Mouse (Mus musculus): ENCODE measurements around the gene Slc16a13.
"Not testable (repeated sequence)": the region's sequence is repeated elsewhere in the genome, so short reads cannot be mapped to it uniquely, and the experiment has no call there.

The Slc16a13 gene

DNA sequence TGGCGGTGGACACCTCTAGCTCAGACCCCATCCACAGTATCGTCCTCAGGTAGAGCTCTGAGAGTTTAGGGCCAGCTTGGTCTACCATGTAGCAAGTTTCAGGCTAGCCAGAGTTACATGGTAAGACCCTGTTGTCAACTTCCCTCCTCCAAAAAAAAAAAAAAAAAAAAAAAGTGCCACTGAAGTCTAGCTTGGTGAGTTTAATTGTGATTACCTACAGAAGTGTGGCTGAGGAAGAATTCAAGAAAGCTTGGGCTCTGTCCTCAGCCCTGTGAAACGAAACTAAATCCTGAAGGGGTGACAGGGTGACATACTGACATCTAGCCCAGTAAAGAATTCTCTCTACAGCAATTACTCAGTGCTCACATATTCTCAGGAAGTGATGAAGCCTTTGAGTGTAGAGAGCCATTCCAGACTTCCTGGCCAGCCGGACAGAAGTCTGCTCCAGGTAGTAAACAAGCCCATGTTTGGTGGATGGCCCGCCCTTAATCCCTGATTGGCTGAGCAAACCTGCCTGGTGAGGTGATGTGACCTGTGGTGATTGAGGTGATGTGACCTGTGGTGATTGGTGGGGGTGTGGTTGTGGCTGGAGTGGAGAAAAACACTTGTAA lies 12.0 kb downstream of the Slc16a13 start:
- no peak for DNase-seq

DNA sequence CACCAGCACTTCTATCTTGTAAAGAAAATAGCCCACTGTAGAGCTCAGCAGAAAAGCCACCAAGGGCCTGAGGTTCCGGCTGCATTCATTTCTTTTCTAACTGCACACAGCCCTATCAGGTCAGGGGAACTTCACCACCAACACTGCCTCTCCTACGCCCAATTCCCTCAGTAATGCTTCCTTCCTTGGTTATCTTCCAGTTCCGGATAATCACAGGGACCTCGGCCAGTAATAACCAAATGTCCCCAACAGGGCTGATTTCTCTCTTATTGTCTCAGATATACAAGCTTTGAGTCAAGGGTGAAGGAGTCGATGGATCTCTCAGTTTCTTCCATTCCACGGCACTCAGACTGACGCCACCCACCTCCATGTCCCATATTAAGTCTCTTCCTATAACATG lies 13.6 kb downstream of the Slc16a13 start:
- DNase-seq: no peak

DNA sequence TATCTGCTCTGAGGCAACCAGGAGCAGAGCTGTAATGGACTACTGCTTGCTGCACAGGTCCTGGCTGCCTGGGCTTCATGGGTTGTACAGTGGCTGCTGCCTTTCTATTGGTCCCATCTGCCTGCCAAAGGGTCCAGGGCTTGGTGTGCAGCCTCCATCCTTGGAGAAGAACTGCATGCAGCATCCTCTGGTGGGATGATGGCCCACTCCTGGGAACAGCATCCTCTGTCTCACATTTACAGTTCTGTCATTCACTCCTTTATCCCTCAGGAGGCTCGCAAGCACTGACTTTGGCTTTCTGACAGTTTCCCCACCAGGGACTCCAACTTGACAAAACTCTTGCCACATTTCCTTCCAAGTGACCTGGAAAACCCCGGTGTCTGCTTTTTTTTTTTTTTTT lies 14.1 kb downstream of the Slc16a13 start:
- DNase-seq: no peak

DNA sequence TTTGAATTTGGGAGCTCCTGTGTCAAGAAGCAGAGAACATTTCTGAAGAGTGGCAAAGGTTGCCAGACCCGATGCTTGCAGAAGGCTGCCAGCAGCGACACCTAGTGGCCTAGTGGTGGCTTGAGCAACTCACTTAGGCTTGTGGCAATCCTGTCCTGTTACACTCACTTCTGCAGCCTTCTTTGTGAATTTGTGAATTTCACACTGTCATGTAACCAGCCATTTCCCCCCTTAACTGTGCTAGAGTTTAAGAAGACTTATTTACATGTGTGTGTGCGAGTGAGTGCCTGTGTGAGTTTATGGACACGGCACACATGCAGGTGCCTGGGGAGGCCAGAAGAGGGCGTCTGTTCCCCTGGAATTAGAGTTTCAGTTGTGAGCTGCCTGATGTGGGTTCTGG lies 19.2 kb downstream of the Slc16a13 start:
- DNase-seq: peak; percentile 41 to 49

DNA sequence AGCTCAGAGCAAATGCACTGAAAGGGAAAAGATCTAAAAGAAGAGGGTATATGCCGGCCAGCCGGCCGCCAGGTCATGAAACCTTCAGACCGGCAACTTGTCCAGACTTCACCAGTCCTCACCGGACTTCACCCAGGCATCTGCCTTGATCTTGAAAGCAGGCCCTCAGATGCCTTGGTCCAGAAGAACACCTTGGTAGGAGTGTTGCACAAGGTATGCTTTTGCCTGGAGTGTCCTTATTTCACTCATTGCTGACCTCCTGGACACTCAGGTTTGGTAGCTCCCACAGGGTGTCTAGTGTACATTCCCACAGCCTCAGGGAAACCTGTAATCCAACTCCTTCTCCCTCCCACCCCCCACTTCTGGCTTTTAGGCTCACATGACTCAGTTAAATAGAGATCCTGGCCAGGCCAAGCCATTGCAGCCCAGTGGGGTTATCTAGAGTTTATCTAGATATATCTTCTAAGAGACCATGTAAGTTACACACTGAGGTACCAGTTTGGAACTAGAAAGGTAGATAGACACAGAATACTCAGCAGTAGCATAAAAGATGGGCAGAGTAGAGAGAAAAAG lies 20.7 kb downstream of the Slc16a13 start:
- no peak for DNase-seq

DNA sequence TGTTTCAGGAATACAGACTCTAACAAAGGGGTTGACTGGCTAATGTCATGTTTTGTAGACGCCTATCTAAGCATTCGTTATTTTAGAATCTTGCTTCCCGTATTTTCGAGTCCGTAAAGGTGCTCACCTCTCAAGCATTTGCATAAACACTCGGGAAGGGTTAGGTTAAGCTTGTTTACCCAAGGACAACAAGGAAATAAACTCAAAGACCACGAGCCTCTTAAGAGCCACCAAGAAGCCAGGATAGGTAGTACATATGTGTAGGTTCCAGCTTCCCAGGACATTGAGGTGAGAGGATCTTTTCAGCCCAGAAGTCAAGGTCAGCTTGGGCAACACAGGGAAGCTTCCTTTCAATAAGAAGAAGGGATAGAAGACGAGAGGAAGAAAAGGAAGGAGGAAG lies 21.8 kb downstream of the Slc16a13 start:
- no peak for DNase-seq

DNA sequence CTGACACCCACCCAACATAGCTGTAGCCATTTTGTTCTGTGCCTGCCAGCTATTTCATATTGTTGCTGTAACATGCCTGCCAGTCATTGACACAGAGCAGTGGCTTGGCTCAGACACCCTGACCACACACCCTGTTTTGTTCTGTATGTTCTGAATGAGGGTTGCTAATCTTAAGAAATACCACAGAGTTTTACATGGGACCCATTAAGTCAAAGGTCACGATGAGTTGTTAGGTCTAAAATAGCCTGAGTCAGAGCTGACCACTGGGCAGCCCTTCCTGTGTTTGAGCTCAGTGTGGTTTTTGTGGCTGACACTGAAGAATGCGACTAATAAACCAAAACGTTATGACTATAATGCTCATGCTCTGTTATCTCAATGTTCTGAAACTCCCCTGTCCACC lies 22.5 kb downstream of the Slc16a13 start:
- no peak for DNase-seq

DNA sequence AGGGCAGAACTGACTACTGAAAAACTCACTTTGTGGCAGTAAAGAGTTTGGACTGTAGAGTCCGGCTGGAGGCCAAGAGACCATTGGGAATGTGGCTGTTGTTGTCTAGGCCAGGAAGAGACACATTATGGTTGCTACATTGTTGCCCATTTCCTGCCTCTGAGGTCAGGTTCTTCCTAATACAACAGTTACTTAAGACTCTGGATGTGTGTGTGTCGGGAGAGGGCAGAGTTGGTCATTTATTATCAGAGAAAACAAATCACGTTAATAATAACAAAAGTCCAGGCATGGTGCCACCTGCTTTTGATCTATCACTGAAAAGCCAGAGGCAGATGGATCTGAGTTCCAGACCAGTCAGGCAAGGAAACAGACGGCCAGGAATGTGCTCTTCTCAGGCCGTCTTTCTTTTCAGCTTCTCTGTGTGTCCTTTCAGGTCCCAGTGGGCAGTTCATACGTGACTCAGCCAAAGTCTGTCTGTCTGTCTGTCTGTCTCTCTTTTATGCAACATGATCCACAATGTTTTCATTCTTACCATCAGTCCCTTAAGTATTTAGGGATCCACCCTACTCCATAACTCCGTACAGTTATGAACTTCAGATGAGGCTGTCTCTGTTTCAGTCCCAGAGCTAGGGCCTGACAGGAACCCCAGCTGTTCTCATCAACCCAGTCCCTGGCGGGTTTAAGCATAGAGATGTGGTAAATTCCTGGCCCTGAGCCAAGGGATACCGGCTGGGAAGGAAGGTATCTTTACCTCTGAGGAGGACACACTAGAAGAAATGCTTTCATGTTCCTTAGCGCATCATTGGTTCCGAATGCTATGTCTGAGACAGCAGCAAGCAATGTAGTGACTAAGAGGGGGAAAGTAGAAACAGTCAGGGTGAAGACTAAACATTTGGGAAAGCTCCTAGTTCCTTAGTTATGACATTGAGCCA lies 27.2 kb downstream of the Slc16a13 start:
- DNase-seq: no peak

DNA sequence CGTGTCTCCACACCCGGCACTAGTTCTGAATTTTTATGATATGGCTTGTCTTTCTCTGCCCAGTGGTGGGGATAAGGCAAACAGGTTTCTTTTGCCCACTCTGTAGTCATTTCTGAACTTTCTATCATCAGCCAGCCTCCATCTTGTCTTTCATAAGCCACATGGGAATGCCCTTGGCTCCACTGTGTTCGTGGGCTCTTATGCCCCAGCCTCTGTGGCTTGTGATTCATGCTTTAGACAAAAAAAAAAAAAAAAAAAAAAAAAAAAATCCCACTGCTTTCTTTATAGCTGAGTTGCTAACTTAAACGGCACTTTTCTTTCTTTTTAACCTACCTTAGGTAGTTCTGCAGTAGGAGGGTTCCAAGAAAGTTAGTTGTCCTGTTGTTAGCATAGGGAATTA lies 28.7 kb downstream of the Slc16a13 start:
- no peak for DNase-seq

DNA sequence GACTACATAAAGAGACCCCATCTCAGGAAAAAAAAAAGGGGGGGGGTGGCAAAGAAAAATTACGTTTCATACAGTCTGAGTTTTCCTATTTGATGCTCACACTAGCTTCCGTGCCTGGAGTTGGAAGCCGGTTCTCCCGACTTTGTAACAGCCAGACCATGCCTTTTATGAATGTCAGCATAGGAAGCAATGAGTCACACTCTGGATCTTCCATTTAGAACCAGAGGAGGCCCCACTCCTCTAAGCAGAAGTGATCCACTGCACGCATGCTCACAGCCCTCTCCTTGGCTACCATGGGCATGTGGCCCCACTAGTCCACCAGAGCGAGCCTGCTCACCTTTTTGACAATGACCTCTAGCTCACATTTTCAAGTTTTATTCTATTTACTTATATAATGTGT lies 29.7 kb downstream of the Slc16a13 start:
- no peak for DNase-seq

DNA sequence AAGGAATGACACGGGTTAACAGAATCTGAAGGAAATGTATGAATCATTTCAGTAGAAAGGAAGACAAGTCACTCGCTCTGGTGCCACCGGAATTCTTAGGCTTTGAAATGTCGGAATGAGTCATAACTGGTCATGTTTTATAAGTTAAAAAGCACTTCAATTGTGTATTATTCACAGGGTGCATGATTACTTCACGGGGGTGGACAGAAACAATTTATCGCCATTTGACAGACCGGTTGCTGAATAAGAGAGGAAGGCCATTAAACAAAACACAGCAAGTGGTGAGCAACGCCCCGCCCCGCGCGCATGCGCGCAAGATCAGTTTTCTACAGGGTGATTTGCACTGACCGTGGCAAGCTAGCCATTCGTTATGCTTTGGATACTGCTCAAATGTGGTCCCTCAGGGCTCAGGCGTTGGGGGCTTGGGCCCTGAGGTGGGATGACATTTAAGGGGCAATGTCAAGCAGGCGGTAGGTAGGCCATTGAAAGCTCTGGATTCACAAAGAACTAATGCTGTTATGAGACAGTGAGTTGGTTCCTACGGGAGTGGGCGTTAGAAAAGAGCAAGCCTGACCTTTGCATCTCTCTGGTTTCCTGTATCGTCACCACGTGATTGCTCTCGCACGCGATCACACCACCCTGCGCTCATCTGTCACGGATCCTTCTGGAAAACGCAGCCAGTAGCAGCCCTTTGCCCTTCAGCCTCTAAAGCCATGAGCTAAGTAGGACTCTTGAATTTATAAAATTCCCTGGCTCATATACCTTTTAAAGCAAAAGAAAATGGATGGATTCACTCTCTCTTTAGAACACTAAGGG lies 31.3 kb downstream of the Slc16a13 start:
- DNase-seq: no peak

DNA sequence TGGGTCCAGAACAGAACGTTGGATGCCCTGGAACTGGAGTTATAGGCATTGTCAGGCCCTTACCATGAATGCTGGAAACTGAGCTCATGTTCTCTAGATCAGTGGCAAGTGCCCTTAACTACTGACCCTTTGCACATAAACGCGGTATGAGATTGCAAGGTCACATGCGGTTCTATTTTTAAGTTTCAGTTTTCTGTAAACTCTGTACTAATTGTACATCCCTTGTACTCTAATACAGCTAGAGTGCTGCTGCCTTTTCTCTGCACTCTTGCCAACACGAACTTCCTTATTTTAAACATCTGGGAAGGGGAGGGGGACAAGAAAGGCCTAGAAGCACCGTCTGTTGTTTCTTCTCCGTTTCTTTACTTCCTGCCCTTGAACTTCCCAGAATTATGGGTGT lies 35.7 kb downstream of the Slc16a13 start:
- no peak for DNase-seq

DNA sequence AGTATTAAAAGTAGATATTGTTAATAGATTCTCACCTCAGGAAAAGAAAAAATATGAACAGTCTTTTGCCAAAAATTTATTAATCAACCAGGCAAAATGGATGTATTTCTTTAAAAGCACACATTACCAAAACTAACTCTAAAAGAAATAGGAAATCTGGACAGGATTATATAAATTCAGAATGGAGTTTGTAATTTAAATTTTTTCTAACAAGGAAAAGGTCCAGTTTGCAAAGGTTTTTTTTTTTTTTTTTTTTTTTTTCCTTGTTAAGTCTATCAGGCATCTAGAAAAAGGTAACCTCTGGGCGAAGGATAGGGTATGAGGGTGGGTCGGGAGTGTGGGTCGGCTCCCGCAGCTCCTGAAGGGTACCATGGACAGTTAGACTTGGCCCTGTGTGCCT lies 40.4 kb downstream of the Slc16a13 start:
- DNase-seq: no peak

DNA sequence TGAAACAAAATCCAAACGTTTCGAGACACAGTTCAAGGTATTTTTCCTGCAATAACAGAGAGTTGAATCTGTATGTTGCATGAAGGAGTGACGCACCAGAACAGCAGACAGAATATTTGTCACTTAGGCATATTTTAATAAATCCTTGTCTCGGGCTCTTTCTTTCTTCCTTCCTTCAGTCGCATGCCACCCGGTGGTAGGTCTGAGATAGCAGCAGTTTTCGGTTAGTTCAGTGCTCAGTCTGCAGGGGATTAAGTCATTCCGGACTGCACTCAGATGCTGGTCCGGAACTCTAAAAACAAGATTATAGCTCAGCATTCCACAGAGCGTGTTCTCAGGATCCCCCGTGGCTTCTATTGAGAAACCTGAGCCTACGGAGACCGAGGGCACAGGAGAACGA lies 41.5 kb downstream of the Slc16a13 start:
- no peak for DNase-seq

DNA sequence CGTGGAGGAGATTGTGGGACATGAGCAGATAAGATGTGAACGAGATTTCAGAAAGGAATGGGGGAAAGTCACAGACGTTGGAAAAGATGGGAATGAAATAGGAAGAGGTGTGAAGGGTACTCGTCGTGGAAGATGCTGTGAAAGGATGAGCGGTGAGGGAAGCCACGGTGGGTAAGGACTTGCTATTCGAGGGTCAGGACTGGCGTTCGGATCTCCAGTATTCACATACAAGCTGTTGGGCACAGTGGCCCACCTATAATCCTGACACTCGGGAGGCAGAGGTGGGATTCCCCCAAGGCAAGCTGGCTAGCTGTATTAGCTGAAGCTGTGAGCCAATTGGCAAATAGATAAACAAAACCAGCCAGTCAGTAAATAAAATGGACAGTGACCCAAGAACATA lies 42.1 kb downstream of the Slc16a13 start:
- no peak for DNase-seq

DNA sequence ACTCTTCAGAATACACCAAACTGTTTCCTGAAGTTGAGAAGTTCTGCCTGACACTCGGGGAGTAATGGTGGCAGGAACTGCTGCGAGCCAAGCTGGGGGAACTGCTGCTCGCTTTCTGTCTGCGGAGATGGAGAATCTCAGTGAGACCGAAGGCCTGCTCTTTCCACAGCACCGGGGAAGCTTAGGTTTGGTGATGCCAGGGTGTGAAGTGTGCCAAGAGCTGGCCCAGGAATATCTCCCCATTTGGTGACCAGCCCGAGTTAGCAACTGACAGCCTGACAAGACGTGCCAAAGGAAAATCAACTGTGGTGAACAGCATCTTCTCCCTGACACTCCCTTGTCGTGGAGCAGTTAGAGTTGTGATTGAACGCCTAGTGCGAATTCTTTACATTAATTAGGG lies 42.6 kb downstream of the Slc16a13 start:
- no peak for DNase-seq

DNA sequence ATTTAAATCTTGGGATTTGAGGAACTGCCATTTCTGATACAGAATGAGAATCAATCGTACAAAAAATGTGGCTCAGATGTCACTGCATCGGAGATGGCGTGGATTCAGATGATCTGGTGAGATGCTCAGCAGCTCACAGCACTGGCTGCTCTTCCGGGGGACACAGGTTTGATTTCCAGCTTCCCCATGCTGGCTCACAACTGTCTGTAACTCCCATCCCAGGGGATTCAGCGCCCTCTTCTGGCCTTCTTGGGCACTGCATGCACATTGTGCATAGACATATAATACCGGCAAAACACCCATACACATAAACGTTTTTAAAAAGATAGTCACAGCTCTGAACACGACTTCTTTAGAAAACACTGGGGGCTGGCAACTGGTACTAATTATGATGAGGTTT lies 43.2 kb downstream of the Slc16a13 start:
- DNase-seq: no peak

DNA sequence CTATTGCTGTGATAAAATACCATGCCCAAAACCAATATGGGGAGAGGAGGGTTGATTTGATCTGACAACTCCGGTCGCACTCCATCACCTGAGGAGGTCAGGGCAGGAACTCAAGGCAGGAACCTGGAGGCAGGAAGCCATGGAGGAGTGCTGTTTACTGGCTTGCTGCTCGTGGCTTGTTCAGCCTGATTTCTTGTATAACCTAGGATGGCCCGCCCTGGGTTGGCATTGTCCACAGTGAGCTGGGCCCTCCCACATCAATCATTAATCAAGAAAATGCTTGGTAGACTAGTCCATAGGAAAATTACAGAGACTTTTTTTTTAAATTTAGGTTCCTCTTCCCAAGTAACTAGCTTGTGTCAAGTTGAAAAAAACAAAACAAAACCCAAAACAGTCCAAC lies 46.4 kb downstream of the Slc16a13 start:
- no peak for DNase-seq

DNA sequence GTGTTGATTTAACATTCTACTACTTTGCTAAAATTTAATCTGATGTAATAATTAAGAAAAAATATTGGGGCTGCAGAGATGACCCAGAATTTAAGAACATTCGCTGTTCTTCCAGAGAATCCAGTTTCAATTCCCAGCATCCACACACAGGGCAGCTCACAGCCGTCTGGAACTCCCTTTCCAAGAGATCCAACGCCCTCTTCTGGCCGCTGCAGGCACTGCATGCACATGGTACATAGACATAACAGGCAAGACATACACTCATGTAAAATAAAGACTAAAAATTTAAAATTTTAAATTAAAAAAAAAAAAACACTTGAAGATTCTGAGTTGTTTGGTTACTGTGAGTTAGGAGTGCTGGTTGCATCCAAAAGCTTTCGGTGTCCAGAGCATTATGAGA lies 48.6 kb downstream of the Slc16a13 start:
- no peak for DNase-seq

DNA sequence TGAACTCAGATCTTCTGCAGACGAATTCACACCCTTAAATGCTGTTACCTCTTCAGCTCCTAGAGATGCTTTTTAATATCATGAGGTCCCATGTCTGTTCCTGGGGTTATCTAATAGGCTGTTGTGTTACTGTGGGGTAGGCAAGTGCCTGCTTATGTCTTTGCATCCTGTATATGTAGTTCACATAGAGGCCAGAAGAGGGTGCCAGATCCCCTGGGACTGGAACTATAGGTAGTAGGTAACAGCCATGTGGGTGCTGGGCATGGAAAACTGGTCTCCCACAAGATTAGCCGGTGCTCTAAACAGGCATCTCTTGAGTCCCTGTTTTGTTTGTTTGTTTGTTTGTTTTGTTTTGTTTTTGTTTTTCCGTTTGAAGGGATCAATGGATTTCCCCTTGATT lies 49.0 kb downstream of the Slc16a13 start:
- peak in 1 of 2 experiments; percentile 11 for DNase-seq

DNA sequence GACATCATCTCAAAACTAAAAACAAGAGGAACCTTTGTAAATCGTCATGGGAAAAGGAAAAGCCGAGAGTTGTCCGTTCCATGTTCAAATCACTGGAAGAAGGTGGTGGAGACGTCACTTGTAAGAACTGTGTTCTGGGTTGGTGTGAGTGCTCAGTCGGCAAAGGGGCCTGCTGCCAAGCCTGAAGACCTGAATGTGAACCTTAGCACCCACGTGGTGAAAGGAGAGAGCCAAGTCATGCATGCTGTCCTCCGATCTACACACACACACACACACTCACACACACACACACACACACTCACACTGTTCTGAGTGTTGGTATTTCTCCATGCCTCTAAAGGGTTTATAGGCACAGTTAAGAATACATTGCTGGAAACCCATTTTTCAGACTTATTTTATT lies 49.7 kb downstream of the Slc16a13 start:
- DNase-seq: no peak

DNA sequence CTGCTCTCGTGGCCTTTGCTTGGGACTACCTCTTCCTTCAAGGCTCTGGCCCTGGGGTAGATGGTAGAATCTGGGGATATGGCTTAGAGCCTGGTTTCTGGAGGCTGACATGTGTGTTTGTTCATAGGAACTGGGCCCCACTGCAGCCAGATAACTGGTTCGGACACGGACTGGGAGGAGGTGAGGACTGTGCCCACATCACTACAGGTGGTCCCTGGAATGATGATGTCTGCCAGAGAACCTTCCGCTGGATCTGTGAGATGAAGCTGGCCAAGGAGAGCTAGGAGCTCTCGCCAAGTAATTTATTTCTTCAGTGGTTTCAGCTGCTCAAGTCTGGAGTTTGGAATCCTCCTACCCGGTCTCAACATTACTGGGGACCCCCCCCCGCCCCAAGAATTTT lies 50.6 kb downstream of the Slc16a13 start:
- no peak for DNase-seq

DNA sequence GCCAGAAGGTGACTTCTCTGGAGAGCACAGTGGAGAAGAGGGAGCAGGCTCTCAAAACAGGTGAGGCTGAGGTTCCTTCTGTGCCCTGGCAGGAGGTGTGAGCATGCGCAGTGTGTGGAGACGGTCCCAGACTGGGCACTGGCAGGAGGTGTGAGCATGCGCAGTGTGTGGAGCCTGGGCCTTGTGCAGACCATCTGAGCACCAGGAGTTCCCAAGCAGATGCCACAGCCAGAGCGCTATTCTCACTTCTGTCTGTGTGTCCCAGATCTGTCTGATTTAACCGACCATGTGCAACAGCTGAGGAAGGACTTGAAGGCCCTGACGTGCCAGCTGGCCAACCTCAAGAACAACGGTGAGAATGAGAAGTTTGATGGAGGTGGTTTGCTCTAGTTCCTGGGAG lies 51.4 kb downstream of the Slc16a13 start:
- DNase-seq: not testable (repeated sequence)

All from thymus, adult 18-20 months (tissue).